Mouse (Mus musculus) lung, adult 2 months (tissue): Measurements from ENCODE around the gene Hnrnpa2b1.

Experiments
- CTCF ChIP-seq: fragments of 200-500 bp; IDR thresholded peaks from 2 replicates; pipeline ENCODE4 v1.5.1; 2011; ENCODE audit warnings: mild to moderate bottlenecking, low read length, control low read depth; ENCODE audit not compliant: insufficient read depth
- POLR2A ChIP-seq: fragments of 200-500 bp; IDR thresholded peaks from 2 replicates; pipeline ENCODE4 v1.6.1; 2011; ENCODE audit warnings: low read depth, mild to moderate bottlenecking, control low read depth, low read length, borderline replicate concordance; ENCODE audit errors: extremely low read depth

GRCm38 (mm10) chr6:51471179-51471505 is 1.4 kb upstream of the Hnrnpa2b1 start:
- TF ChIP-seq CTCF (no peak), POLR2A (no peak)
